Comparison of ENCODE assay signal across 8 mouse cellular contexts in genomic region chr7:92027049-92027448, GRCm38 (mm10).
A peak's percentile ranks its signal among the peaks of the same experiment; 100 is the strongest.
DNase-seq lines count a peak whose midpoint lies in the region; ATAC-seq lines count a peak whose summit lies in the region.

No protein-coding gene starts in this region.

- ATAC-seq in heart, embryonic 15.5 days (replicated peaks; ENCODE audit: insufficient number of reproducible peaks, insufficient read depth, low FRiP score, low read depth): 0 out of 2 replicates have a peak, but pooled peaks have one; percentile 53
- ATAC-seq in common myeloid progenitor, adult 5-6 weeks (replicated peaks; ENCODE audit: low read depth, poor library complexity, severe bottlenecking): peak; percentile 91

- WGBS in heart, embryonic 15.5 days: 39% methylated on average over 7 of the region's 7 CpGs

- H3K36me3 ChIP-seq in heart, embryonic 15.5 days: no peaks in the 10 kb centered on the region
- H3K36me3 ChIP-seq in splenic B cell, adult 2 months (ENCODE audit: control insufficient read depth, insufficient read depth, low read length, poor library complexity, severe bottlenecking): no peaks in the 10 kb centered on the region

- DNase-seq in heart, adult 11 months: no peak
- peak; percentile 69 to 75 for DNase-seq in adrenal gland, adult 18-20 months (ENCODE audit: low spot score in 2 of 2)
- DNase-seq in heart, postnatal 4 days: peak; percentile 68
- peak; percentile 46 to 52 for DNase-seq in layer of hippocampus, postnatal 36 days
- peak; percentile 76 for DNase-seq in mesoderm, embryonic 11.5 days (ENCODE audit: low read depth, low spot score)
- peak; percentile 13 for DNase-seq in splenic B cell, adult 2 months (ENCODE audit: low read depth, low spot score)

- no peak overlapping the region for H3K4me3 ChIP-seq in heart, embryonic 15.5 days

- H3K4me1 ChIP-seq in heart, embryonic 15.5 days (replicated peaks): no peaks in the 10 kb centered on the region

- H3K9ac ChIP-seq in heart, embryonic 15.5 days: no peak overlapping the region

- H3K27me3 ChIP-seq in heart, embryonic 15.5 days: no peaks in the 10 kb centered on the region
- no peaks in the 10 kb centered on the region for H3K27me3 ChIP-seq in splenic B cell, adult 2 months (ENCODE audit: control insufficient read depth, insufficient read depth, low read length, poor library complexity, severe bottlenecking)

- no peaks in the 10 kb centered on the region for H3K9me3 ChIP-seq in heart, embryonic 15.5 days (replicated peaks)

- no peak overlapping the region for H3K27ac ChIP-seq in heart, embryonic 15.5 days

- no peak overlapping the region for H3K4me2 ChIP-seq in heart, embryonic 15.5 days
